Mouse (Mus musculus) left cerebral cortex, postnatal 36 days (tissue): ENCODE measurements around the gene Fbxo7. TPM values are rescaled to one million over a fixed set of nuclear protein-coding genes. Genes with fewer than 3 reads are reported as not detected.

Source experiments
- DNase-seq, 2 experiments: peaks; one replicate each; pipeline ENCODE4 v3.0.0; 2021 to 2022; ENCODE audit warnings: low spot score in 2 of 2, mixed read lengths in 1 of 2
- intact Hi-C: fragments of 180-260 bp; cut with DNase I; formaldehyde crosslinking; loops from one replicate; pipeline ENCODE4 v1.15.1; 2025
- total RNA-seq, 2 experiments: library from RNA; stranded (reverse); gene quantifications; 2 replicates each; pipeline ENCODE4 v1.2.3; 2021

Fbxo7 gene
- total RNA-seq, 2 experiments from 2014 or later, result 25.5 to 29.0 TPM

DNA sequence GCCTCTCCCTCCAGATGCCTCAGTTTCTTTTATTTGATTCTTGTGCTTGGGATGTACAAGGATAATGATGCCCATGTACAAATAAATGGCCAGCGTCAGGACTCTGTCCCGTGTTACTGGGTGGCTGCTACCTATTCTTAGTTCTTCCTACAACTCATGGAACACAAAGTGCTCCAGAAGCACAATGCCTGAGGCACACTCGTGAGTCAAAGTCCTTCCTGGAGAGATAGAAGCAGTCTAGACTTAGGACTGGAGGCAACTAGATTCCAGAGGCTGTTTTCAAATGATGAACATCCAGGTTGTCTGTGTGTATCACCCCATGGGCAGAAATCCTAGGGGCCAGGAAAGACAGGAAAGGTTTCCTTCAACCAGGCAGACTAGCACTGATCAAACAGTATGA, 49.0 kb downstream of the Fbxo7 start:
- intact Hi-C loops, result no loop called here
- no peak for DNase-seq

- DNase-seq, result no peak
- intact Hi-C loops, result no loop called here
Observed at GRCm38 (mm10) chr10:86074134-86074533, 52.4 kb downstream of the Fbxo7 start.

- intact Hi-C loops, result no loop called here
- no peak for DNase-seq
Observed at GRCm38 (mm10) chr10:86074971-86075711, 53.4 kb downstream of the Fbxo7 start.

DNA sequence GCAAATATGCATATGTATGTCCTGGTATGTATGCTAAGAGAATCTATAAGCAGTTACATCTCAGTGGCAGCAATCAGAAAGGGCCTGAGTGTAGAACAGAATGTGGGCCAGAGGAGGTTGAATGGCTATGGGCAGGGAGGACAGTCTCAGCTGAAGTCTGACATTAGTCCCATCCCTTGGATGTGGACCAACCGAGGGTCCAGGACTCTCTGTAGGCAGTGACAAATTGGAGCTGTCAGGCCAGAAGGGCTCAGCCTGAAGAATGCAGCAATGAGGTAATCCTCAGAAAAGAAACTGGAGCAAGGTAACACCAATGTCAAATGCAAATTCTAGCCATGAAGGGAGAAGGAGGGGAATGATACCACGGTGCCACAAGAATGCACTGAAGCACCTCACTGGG, 55.5 kb downstream of the Fbxo7 start:
- DNase-seq, result no peak
- intact Hi-C loops, result no loop called here

GRCm38 (mm10) chr10:86078761-86079160, 57.0 kb downstream of the Fbxo7 start:
- no peak for DNase-seq
- intact Hi-C loops, result no loop called here

DNA sequence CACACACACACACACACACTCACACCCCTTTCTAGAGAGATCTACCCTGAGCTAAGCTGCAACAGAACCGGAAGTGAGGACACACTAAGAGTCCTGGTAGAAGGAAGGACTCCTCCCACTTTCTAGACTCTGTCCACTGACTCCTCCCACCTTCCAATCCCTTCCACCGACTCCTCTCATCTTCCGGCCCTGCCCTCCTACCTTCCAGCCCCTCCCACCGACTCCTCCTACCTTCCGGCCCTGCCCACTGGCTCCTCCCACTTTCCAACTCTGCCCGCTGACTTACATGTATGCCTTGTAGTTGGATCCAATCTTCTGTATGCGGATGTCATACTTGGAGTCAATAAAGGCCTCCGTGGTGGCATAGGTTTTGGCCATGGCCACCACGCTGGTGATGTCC, 58.1 kb downstream of the Fbxo7 start:
- intact Hi-C loops, result no loop called here
- no peak for DNase-seq

DNA sequence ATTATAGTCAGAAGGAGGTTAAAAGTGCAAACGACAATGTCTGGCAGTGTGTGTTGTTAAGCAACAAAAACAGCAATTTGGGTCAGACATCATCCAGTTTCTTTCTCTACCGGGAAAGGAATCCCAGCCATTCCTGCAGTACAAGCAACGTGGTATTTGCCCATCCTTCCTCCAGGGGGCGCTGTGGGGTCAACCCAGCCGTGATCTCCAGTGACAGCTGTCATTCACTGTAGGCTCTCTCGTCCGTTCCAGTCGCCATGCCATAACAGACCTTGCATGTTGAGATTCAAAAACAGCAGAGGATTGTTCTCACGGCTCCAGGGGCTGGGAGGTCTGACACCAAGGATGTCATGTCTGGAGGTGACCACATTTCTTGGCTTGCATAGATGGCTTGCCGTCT, 70.1 kb downstream of the Fbxo7 start:
- intact Hi-C loops, result loop anchor here (5.0 kb wide), 1 partner anchor 85 kb away; no protein-coding TSS in a partner anchor
- DNase-seq, result no peak

GRCm38 (mm10) chr10:86093109-86094035, 71.6 kb downstream of the Fbxo7 start:
- intact Hi-C loops, result loop anchor here (5.0 kb wide), 1 partner anchor 84 kb away; no protein-coding TSS in a partner anchor
- no peak for DNase-seq

- intact Hi-C loops, result no loop called here
- no peak for DNase-seq
Observed at GRCm38 (mm10) chr10:86098363-86098762, 76.6 kb downstream of the Fbxo7 start.

DNA sequence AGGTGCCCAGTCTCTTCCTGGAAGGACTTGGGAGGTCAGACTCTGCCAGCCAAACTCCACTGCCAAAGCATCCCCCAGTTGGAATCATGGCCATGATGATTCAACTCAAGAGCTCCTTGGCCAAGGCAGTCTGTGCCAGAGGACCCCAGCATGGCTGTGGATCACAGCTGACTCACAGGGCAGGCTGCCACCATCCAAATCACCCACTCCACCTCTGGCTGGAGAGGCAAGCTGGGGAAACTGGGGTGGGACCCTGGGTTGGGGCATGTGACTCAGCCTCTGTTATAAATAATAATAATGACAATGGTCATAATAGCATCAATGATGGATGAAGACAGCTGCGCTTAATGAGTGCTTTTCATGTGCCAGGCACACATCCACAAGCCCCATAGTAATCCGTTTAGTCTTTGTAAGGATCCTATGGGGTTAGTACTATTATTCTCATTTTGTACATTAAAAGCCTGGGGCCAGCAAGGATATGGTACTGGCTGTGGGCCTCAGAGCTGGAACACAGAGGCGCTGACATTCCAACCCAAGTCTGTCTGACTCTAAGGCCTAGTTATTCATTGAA, 78.6 kb downstream of the Fbxo7 start:
- DNase-seq, result no peak
- intact Hi-C loops, result no loop called here

Other genes starting within 250 kb of the Fbxo7 start
- gene Pwp1, start 192.5 kb upstream of the Fbxo7 start, total RNA-seq, result 10 to 100 TPM; 18.0 to 18.8 TPM
- 10 to 100 TPM; 24.0 to 27.0 TPM for gene Prdm4, start 104.8 kb upstream of the Fbxo7 start, total RNA-seq
- under 1 TPM in 1 of 2 experiments, not detected in 1; 0.32 TPM for gene Ascl4, start 94.3 kb upstream of the Fbxo7 start, total RNA-seq
- 100 to 1,000 TPM in 1 of 2 experiments, 10 to 100 TPM in 1; 97.6 to 107 TPM for gene Rtcb, start 64.1 kb upstream of the Fbxo7 start, total RNA-seq
- gene Bpifc, start 10.1 kb upstream of the Fbxo7 start, total RNA-seq, result under 1 TPM; 0.14 to 0.15 TPM